8 mouse cellular contexts compared by ENCODE assay signal in the genomic region with DNA sequence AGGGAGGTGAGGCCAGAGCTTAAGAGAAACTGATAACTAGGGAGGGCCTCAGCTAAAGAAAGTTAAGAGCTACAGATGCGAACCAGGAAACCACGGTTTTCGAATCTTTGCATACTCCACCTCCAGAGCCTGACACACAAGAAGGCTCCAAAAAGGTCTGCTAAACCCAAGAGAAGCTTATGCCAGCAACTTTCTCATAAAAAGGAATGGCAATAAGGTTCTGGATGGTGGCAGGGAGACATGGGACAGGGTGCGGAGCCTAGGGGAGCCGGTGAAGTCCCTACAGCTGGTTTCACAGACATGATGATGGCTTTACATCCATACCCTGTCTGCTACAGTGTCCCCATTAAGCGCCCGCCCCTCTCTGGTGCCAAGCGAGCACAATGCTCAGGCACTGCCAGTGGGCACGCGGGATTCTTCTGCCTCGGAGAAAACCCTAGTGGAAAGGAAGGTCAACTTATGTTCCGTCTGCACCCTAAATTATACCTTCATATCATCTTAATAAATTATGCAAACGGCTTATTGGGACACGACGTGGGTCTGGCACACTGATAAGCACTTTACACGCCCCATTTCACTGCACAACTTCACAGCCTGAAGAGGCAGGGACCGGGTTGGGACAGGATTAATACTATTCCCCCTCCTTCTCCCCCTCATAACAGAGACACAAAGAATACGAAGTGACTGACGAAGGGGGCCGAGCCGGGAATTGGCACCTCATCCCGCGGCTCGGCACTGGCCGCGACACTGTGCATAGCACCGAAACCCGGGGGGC. TPM values are rescaled to one million over a fixed set of nuclear protein-coding genes. Genes with fewer than 3 reads are reported as not detected.
A peak's percentile ranks its signal among the peaks of the same experiment; 100 is the strongest.
DNase-seq lines count a peak whose midpoint lies in the region; ATAC-seq and TF ChIP-seq lines count a peak whose summit lies in the region.

No protein-coding gene starts in this region.

- ATAC-seq in lung, embryonic 14.5 days (ENCODE audit: insufficient read depth), result peak; percentile 1; the same call in 1 of the 2 replicates
- ATAC-seq in embryonic facial prominence, embryonic 14.5 days (ENCODE audit: low read depth), result no peak; the same call in 1 of the 2 replicates
- peak; percentile 10 to 24; a peak in 1 of 4 replicates for ATAC-seq in hematopoietic stem cell, adult 5-6 weeks (replicated peaks in 1 of 2; ENCODE audit: insufficient read depth in 1 of 2, low FRiP score in 2 of 2, low TSS enrichment in 1 of 2, low read depth in 1 of 2, poor library complexity in 2 of 2, severe bottlenecking in 2 of 2)

- no peaks in the 10 kb centered on the region for H3K27me3 ChIP-seq in lung, embryonic 14.5 days (ENCODE audit: insufficient read depth, low read length)
- no peaks in the 10 kb centered on the region for H3K27me3 ChIP-seq in embryonic facial prominence, embryonic 14.5 days (replicated peaks; ENCODE audit: control insufficient read depth, insufficient read depth, low read length)
- no peaks in the 10 kb centered on the region for H3K27me3 ChIP-seq in myocyte (ENCODE audit: control insufficient read depth, insufficient read depth, insufficient read length)

- no peaks in the 10 kb centered on the region for H3K36me3 ChIP-seq in lung, embryonic 14.5 days (ENCODE audit: insufficient read depth)
- no peaks in the 10 kb centered on the region for H3K36me3 ChIP-seq in embryonic facial prominence, embryonic 14.5 days (ENCODE audit: control insufficient read depth, insufficient read depth, low read length)
- H3K36me3 ChIP-seq in myocyte (ENCODE audit: control insufficient read depth, insufficient read depth), result no peaks in the 10 kb centered on the region

- no peaks in the 10 kb centered on the region for H3K9me3 ChIP-seq in lung, embryonic 14.5 days (ENCODE audit: low read depth, low read length)
- no peaks in the 10 kb centered on the region for H3K9me3 ChIP-seq in embryonic facial prominence, embryonic 14.5 days (ENCODE audit: control insufficient read depth, low read length)

- H3K4me3 ChIP-seq in lung, embryonic 14.5 days (ENCODE audit: low read depth, low read length), result peak overlapping the region; percentile 91
- peak overlapping the region; percentile 84 for H3K4me3 ChIP-seq in embryonic facial prominence, embryonic 14.5 days (ENCODE audit: low read depth, low read length)
- peak overlapping the region; percentile 63 for H3K4me3 ChIP-seq in myocyte

- H3ac ChIP-seq in myocyte (ENCODE audit: control insufficient read depth, insufficient read length), result peak overlapping the region; percentile 98

- peak; percentile 21 for DNase-seq in lung, embryonic 14.5 days
- DNase-seq in lung, postnatal 36 days, result no peak
- DNase-seq in adrenal gland, postnatal 25 days, result peak; percentile 28
- no peak for DNase-seq in embryonic facial prominence, embryonic 14.5 days (ENCODE audit: low spot score)
- peak; percentile 53 for DNase-seq in liver
- peak; percentile 42 for DNase-seq in thymus, postnatal 25 days

- peak overlapping the region; percentile 97 for H3K27ac ChIP-seq in lung, embryonic 14.5 days (ENCODE audit: low read depth)
- H3K27ac ChIP-seq in embryonic facial prominence, embryonic 14.5 days (replicated peaks; ENCODE audit: low read depth, low read length), result peak overlapping the region; percentile 97

- H3K9ac ChIP-seq in lung, embryonic 14.5 days, result peak overlapping the region; percentile 97
- peak overlapping the region; percentile 99 for H3K9ac ChIP-seq in embryonic facial prominence, embryonic 14.5 days (ENCODE audit: low read depth, low read length)

- TF ChIP-seq CTCF in lung, embryonic 14.5 days (IDR thresholded peaks at IDR 0.05; ENCODE audit: low read depth), result no peak

- peaks cover 4% of the 10 kb centered on the region; the same call in 1 of the 2 replicates for H3K4me1 ChIP-seq in lung, embryonic 14.5 days (ENCODE audit: insufficient read depth)
- peaks cover 29% of the 10 kb centered on the region for H3K4me1 ChIP-seq in embryonic facial prominence, embryonic 14.5 days (ENCODE audit: control insufficient read depth, insufficient read depth, low read length)

- H3K4me2 ChIP-seq in lung, embryonic 14.5 days, result peak overlapping the region; percentile 95
- H3K4me2 ChIP-seq in embryonic facial prominence, embryonic 14.5 days (ENCODE audit: low read depth, low read length), result peak overlapping the region; percentile 92
- peak overlapping the region; percentile 89 for H3K4me2 ChIP-seq in myocyte (ENCODE audit: low read depth)

- no peak for TF ChIP-seq POLR2A in myocyte (IDR thresholded peaks at IDR 0.05; ENCODE audit: insufficient read length, low read depth)

- H3K79me2 ChIP-seq in myocyte (ENCODE audit: control insufficient read depth, insufficient read depth), result peaks cover 55% of the 10 kb centered on the region

- WGBS in lung, embryonic 14.5 days, result 2% methylated on average over 28 of the region's 28 CpGs
- 3% methylated on average over 26 of the region's 28 CpGs for WGBS in embryonic facial prominence, embryonic 14.5 days

TF ChIP-seq in myocyte, 11 proteins besides CTCF, POLR2A, EP300 and RAD21:
- TF ChIP-seq MAX (IDR thresholded peaks at IDR 0.05; ENCODE audit: low read depth), result no peak
- TF ChIP-seq USF1 (IDR thresholded peaks at IDR 0.05; ENCODE audit: low read depth), result no peak
- TF ChIP-seq MYOD1 (IDR thresholded peaks at IDR 0.05; ENCODE audit: control insufficient read depth in 1 of 3, insufficient read length in 2 of 3, low read depth in 2 of 3), result no peak
- no peak for TF ChIP-seq REST (IDR thresholded peaks at IDR 0.05; ENCODE audit: insufficient read depth, insufficient read length)
- no peak for TF ChIP-seq E2F4 (IDR thresholded peaks at IDR 0.05; ENCODE audit: insufficient read depth)
- no peak for TF ChIP-seq MYOG (IDR thresholded peaks at IDR 0.05; ENCODE audit: control insufficient read depth in 1 of 3, insufficient read depth in 1 of 3, insufficient read length in 2 of 3, low read depth in 2 of 3)
- no peak for TF ChIP-seq TCF3 (IDR thresholded peaks at IDR 0.05; ENCODE audit: insufficient read length, low read depth)
- TF ChIP-seq CEBPB (IDR thresholded peaks at IDR 0.05; ENCODE audit: insufficient read depth, poor library complexity, severe bottlenecking), result no peak
- TF ChIP-seq TCF12 (IDR thresholded peaks at IDR 0.05; ENCODE audit: insufficient read depth, poor library complexity, severe bottlenecking), result no peak
- TF ChIP-seq SRF (IDR thresholded peaks at IDR 0.05; ENCODE audit: control insufficient read depth, insufficient read length, low read depth), result no peak
- no peak for TF ChIP-seq POLR2AphosphoS2 (IDR thresholded peaks at IDR 0.05; ENCODE audit: insufficient read length, low read depth)

RNA-seq across cellular contexts. Expression of gene Stau1, which starts 0.9 kb away (rescaled TPM):
- 82.3 and 84.8 TPM in 2 replicates for polyA plus RNA-seq in lung, embryonic 14.5 days (2014; fragmentation: Nextera tagmentation; extraction: Ambion mirVana)
- total RNA-seq in adrenal gland, postnatal 25 days (2021), result 88.6 and 93.2 TPM in 2 replicates
- polyA plus RNA-seq in embryonic facial prominence, embryonic 14.5 days (2014; fragmentation: Nextera tagmentation; extraction: Ambion mirVana), result 74.7 and 79.3 TPM in 2 replicates
- 48.0 and 49.4 TPM in 2 replicates for total RNA-seq in hematopoietic stem cell, adult 5-6 weeks (2017)
- polyA plus RNA-seq in myocyte (2012; fragmentation: generic; extraction: Trizol), result 65.4 TPM

RNA-seq across cellular contexts. Expression of gene Ddx27, which starts 19.8 kb away (rescaled TPM):
- 46.3 and 52.6 TPM in 2 replicates for polyA plus RNA-seq in lung, embryonic 14.5 days (2014; fragmentation: Nextera tagmentation; extraction: Ambion mirVana)
- 33.6 and 35.8 TPM in 2 replicates for total RNA-seq in adrenal gland, postnatal 25 days (2021)
- 31.2 and 34.8 TPM in 2 replicates for polyA plus RNA-seq in embryonic facial prominence, embryonic 14.5 days (2014; fragmentation: Nextera tagmentation; extraction: Ambion mirVana)
- 89.6 and 120 TPM in 2 replicates for total RNA-seq in hematopoietic stem cell, adult 5-6 weeks (2017)
- 46.9 TPM for polyA plus RNA-seq in myocyte (2012; fragmentation: generic; extraction: Trizol)

Comparison
In these comparisons a context has a peak if more than half of its experiments do, and no peak if none do; other contexts are left out.
1. DNase-seq: peak in lung, embryonic 14.5 days (single experiment), adrenal gland, postnatal 25 days (single experiment), liver (single experiment) and thymus, postnatal 25 days (single experiment); none in lung, postnatal 36 days (single experiment) and embryonic facial prominence, embryonic 14.5 days (single experiment).
2. Peak in every context shown above with its lines, with median percentiles within 50 percentile points of each other: H3K4me2 ChIP-seq and H3K4me3 ChIP-seq.